Mouse (Mus musculus): ENCODE measurements around the gene Aatk. TPM values are rescaled to one million over a fixed set of nuclear protein-coding genes. Genes with fewer than 3 reads are reported as not detected.

Aatk gene
- polyA plus RNA-seq, 1 experiment = not detected

- TF ChIP-seq GATA1 (IDR thresholded peaks at IDR 0.05; ENCODE audit: low read length) = no peak
Measured at GRCm38 (mm10) chr11:120014758-120015157, 32.2 kb downstream of the Aatk start.

- TF ChIP-seq GATA1 (IDR thresholded peaks at IDR 0.05; ENCODE audit: low read length) = no peak
Measured at GRCm38 (mm10) chr11:120013174-120013711, 33.7 kb downstream of the Aatk start.

GRCm38 (mm10) chr11:120012702-120013101, 34.3 kb downstream of the Aatk start:
- TF ChIP-seq GATA1 (IDR thresholded peaks at IDR 0.05; ENCODE audit: low read length) = no peak

- no peak for TF ChIP-seq GATA1 (IDR thresholded peaks at IDR 0.05; ENCODE audit: low read length)
Measured at GRCm38 (mm10) chr11:120011761-120012560, 35.0 kb downstream of the Aatk start.

GRCm38 (mm10) chr11:120011114-120011760, 35.7 kb downstream of the Aatk start:
- TF ChIP-seq GATA1 (IDR thresholded peaks at IDR 0.05; ENCODE audit: low read length) = no peak

GRCm38 (mm10) chr11:120009937-120010336, 37.0 kb downstream of the Aatk start:
- no peak for TF ChIP-seq GATA1 (IDR thresholded peaks at IDR 0.05; ENCODE audit: low read length)

- no peak for TF ChIP-seq GATA1 (IDR thresholded peaks at IDR 0.05; ENCODE audit: low read length)
Measured at GRCm38 (mm10) chr11:120008956-120009355, 38.0 kb downstream of the Aatk start.

- TF ChIP-seq GATA1 (IDR thresholded peaks at IDR 0.05; ENCODE audit: low read length) = no peak
Measured at GRCm38 (mm10) chr11:120008501-120008900, 38.5 kb downstream of the Aatk start.

- no peak for TF ChIP-seq GATA1 (IDR thresholded peaks at IDR 0.05; ENCODE audit: low read length)
Measured at GRCm38 (mm10) chr11:120007496-120008080, 39.4 kb downstream of the Aatk start.

- TF ChIP-seq GATA1 (IDR thresholded peaks at IDR 0.05; ENCODE audit: low read length) = no peak
Measured at GRCm38 (mm10) chr11:120005434-120006317, 41.3 kb downstream of the Aatk start.

- TF ChIP-seq GATA1 (IDR thresholded peaks at IDR 0.05; ENCODE audit: low read length) = no peak
Measured at GRCm38 (mm10) chr11:120002634-120003220, 44.2 kb downstream of the Aatk start.

GRCm38 (mm10) chr11:120002041-120002440, 44.9 kb downstream of the Aatk start:
- TF ChIP-seq GATA1 (IDR thresholded peaks at IDR 0.05; ENCODE audit: low read length) = no peak

GRCm38 (mm10) chr11:119997351-119997750, 49.6 kb downstream of the Aatk start:
- TF ChIP-seq GATA1 (IDR thresholded peaks at IDR 0.05; ENCODE audit: low read length) = no peak

- no peak for TF ChIP-seq GATA1 (IDR thresholded peaks at IDR 0.05; ENCODE audit: low read length)
Measured at GRCm38 (mm10) chr11:119991338-119991678, 55.7 kb downstream of the Aatk start.

All from G1E-ER4 (cell line).